Mouse (Mus musculus): ENCODE results near the gene Chrm4. TPM values are rescaled to one million over a fixed set of nuclear protein-coding genes. Genes with fewer than 3 reads are reported as not detected.

Chrm4 gene
- polyA plus RNA-seq (2014; fragmentation: Nextera tagmentation; extraction: Ambion mirVana) = 0.52 and 0.67 TPM in 2 replicates

GRCm38 (mm10) chr2:91926949-91927348, at the start of gene Chrm4:
TSS of gene Chrm4 (plus strand) at chr2:91927249.
- Histone ChIP-seq H3K4me2 (replicated peaks) (no peak within 1 kb of the TSS), H3K9ac (no peak within 1 kb of the TSS), H3K27me3 (ENCODE audit: control insufficient read depth, insufficient read depth, low read length) (peaks cover 32% of the 10 kb centered on the region), H3K27ac (no peak within 1 kb of the TSS), H3K4me3 (replicated peaks; ENCODE audit: low read length) (no peak within 1 kb of the TSS), H3K9me3 (ENCODE audit: control insufficient read depth, low read length) (no peaks in the 10 kb centered on the region), H3K4me1 (replicated peaks; ENCODE audit: control insufficient read depth, insufficient read depth, low read length) (peaks cover 14% of the 10 kb centered on the region), H3K36me3 (replicated peaks; ENCODE audit: control insufficient read depth, insufficient read depth) (no peaks in the 10 kb centered on the region)
- ATAC-seq (ENCODE audit: low FRiP score) (no peak), DNase-seq (ENCODE audit: low spot score) (no peak)
- 92% methylated on average over 3 of the region's 3 CpGs for WGBS

DNA sequence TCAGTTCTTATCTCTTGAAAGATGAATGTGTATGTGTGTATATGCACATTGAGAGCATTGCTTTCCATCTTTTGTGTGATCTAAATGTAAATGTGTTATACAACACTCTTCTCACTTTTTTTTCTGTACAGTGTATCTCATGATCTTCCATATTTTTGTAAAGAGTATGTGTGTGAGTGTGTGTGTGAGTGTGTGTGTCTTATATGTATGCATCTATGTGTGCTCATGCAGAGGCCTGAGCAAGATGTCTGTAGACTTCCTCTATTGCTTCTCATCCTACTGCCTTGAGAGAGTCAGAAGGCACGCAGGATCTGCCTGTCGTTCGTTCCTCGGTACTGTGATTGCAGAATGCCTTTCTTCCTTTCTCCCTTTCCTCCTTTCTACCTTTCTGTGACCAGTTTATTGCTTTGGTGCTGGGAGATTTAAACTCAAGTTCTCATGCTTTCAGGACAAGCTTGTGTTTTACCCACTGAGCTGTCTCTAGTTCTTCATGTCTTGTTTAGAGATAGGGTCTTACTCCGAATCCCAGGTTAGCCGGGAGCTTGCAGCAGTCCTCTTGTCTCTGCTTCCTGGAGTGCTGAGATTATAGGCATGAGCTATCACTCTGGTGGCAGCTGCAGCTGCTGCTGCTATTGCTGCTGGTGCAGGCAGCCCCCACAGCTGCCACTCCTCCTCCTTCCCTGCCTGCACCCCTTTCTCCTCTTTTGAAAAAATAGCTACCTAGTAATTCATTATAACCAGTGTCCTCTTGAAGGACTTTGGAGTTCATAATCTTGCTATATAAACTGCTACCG, 48.5 kb upstream of the Chrm4 start:
- H3K4me1 ChIP-seq (replicated peaks; ENCODE audit: control insufficient read depth, insufficient read depth, low read length) = no peaks in the 10 kb centered on the region; the same call in 1 of the 2 replicates
- peak overlapping the region; percentile 29; the same call in 1 of the 2 replicates for H3K27ac ChIP-seq
- H3K9me3 ChIP-seq (ENCODE audit: control insufficient read depth, low read length) = no peaks in the 10 kb centered on the region
- H3K9ac ChIP-seq = no peak overlapping the region
- H3K4me3 ChIP-seq (replicated peaks; ENCODE audit: low read length) = no peak overlapping the region
- no peaks in the 10 kb centered on the region for H3K27me3 ChIP-seq (ENCODE audit: control insufficient read depth, insufficient read depth, low read length)
- 71% methylated on average over 7 of the region's 7 CpGs for WGBS
- DNase-seq (ENCODE audit: low spot score) (no peak), ATAC-seq (ENCODE audit: low FRiP score) (no peak)
- peaks cover 16% of the 10 kb centered on the region for H3K36me3 ChIP-seq (replicated peaks; ENCODE audit: control insufficient read depth, insufficient read depth)
- no peak overlapping the region for H3K4me2 ChIP-seq (replicated peaks)

DNA sequence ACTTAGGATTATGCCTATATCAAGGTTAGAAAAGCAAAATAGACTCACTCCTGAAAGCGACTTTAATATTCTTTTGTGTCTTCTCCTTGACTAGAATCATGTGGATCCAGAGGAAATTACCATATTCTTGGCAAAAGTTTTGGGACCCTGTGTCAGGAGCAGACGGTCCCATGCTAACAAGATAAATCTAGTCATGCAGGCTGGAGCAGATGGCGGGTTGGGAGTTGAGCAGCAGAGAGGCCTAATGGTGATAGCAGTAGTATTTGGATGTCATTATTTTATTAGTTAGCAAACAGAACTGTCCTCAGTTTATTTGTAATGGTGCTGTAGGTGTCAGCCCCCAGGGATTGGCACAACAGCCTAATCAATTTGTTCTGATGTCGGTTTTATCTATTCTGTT, 43.1 kb upstream of the Chrm4 start:
- DNase-seq (ENCODE audit: low spot score) (no peak), ATAC-seq (ENCODE audit: low FRiP score) (no peak)
- no peak overlapping the region for H3K4me3 ChIP-seq (replicated peaks; ENCODE audit: low read length)
- H3K4me1 ChIP-seq (replicated peaks; ENCODE audit: control insufficient read depth, insufficient read depth, low read length) = no peaks in the 10 kb centered on the region
- WGBS = 74% methylated on average over 4 of the region's 4 CpGs
- no peaks in the 10 kb centered on the region for H3K27me3 ChIP-seq (ENCODE audit: control insufficient read depth, insufficient read depth, low read length)
- H3K27ac ChIP-seq = no peak overlapping the region
- H3K36me3 ChIP-seq (replicated peaks; ENCODE audit: control insufficient read depth, insufficient read depth) = peaks cover 22% of the 10 kb centered on the region
- H3K9me3 ChIP-seq (ENCODE audit: control insufficient read depth, low read length) = no peaks in the 10 kb centered on the region
- no peak overlapping the region for H3K4me2 ChIP-seq (replicated peaks)
- H3K9ac ChIP-seq = no peak overlapping the region

DNA sequence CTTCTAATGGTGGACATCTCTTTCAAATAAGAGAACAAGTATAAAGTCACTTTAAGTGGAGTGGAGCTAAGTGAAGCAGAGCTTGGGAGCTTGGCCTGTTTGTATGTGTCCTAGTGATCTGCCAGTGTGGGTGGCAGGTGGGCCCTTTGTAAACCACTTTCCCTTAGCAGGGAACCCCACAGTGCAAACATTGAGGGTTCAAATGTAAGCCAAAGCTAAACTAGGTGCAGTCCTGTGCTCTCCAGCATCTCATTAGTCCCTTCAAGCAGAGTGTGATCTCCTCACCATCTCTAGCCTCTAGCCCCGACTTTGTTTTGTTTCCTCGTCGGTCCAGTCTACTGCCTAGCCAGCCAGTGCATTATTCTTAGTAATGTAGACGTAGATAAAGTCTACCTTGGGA, 42.4 kb upstream of the Chrm4 start:
- H3K27ac ChIP-seq = no peak overlapping the region
- no peaks in the 10 kb centered on the region for H3K9me3 ChIP-seq (ENCODE audit: control insufficient read depth, low read length)
- H3K9ac ChIP-seq = no peak overlapping the region
- H3K36me3 ChIP-seq (replicated peaks; ENCODE audit: control insufficient read depth, insufficient read depth) = peaks cover 22% of the 10 kb centered on the region
- H3K27me3 ChIP-seq (ENCODE audit: control insufficient read depth, insufficient read depth, low read length) = no peaks in the 10 kb centered on the region
- no peaks in the 10 kb centered on the region for H3K4me1 ChIP-seq (replicated peaks; ENCODE audit: control insufficient read depth, insufficient read depth, low read length)
- DNase-seq (ENCODE audit: low spot score) = no peak
- H3K4me3 ChIP-seq (replicated peaks; ENCODE audit: low read length) = no peak overlapping the region
- no peak overlapping the region for H3K4me2 ChIP-seq (replicated peaks)
- no peak for ATAC-seq (ENCODE audit: low FRiP score)
- WGBS = 78% methylated on average over 4 of the region's 4 CpGs

DNA sequence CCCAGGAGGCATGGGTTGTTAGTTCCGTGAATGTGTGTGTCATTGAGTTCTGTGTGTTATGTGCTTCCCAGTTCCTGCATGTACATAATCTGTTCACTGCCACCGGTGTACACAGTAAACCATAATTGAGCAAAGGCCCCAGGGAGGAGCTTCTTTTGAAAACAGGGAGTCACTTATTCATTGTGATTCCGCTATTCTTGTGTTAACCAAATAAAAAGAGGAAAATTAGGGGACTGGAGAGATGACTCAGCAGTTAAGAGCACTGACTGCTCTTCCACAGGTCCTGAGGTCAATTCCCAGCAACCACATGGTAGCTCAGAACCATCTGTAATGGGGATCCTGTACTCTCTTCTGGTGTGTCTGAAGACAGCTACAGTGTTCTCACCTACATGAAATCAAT, 32.3 kb upstream of the Chrm4 start:
- Histone ChIP-seq H3K4me1 (replicated peaks; ENCODE audit: control insufficient read depth, insufficient read depth, low read length) (no peaks in the 10 kb centered on the region), H3K9ac (no peak overlapping the region), H3K4me2 (replicated peaks) (no peak overlapping the region), H3K9me3 (ENCODE audit: control insufficient read depth, low read length) (no peaks in the 10 kb centered on the region), H3K36me3 (replicated peaks; ENCODE audit: control insufficient read depth, insufficient read depth) (peaks cover 11% of the 10 kb centered on the region; the same call in 1 of the 2 replicates), H3K27me3 (ENCODE audit: control insufficient read depth, insufficient read depth, low read length) (no peaks in the 10 kb centered on the region), H3K4me3 (replicated peaks; ENCODE audit: low read length) (no peak overlapping the region), H3K27ac (no peak overlapping the region)
- DNase-seq (ENCODE audit: low spot score) = no peak
- no peak for ATAC-seq (ENCODE audit: low FRiP score)
- 82% methylated on average over 3 of the region's 3 CpGs for WGBS

GRCm38 (mm10) chr2:91895401-91895800, 31.6 kb upstream of the Chrm4 start:
- Histone ChIP-seq H3K27ac (no peak overlapping the region), H3K4me2 (replicated peaks) (no peak overlapping the region), H3K27me3 (ENCODE audit: control insufficient read depth, insufficient read depth, low read length) (no peaks in the 10 kb centered on the region), H3K9me3 (ENCODE audit: control insufficient read depth, low read length) (no peaks in the 10 kb centered on the region), H3K9ac (no peak overlapping the region), H3K4me3 (replicated peaks; ENCODE audit: low read length) (no peak overlapping the region), H3K4me1 (replicated peaks; ENCODE audit: control insufficient read depth, insufficient read depth, low read length) (no peaks in the 10 kb centered on the region), H3K36me3 (replicated peaks; ENCODE audit: control insufficient read depth, insufficient read depth) (peaks cover 15% of the 10 kb centered on the region; the same call in 1 of the 2 replicates)
- no peak for ATAC-seq (ENCODE audit: low FRiP score)
- DNase-seq (ENCODE audit: low spot score) = no peak
- WGBS = 95% methylated on average over 3 of the region's 3 CpGs

GRCm38 (mm10) chr2:91897968-91898367, 29.1 kb upstream of the Chrm4 start:
- DNase-seq (ENCODE audit: low spot score) (no peak), ATAC-seq (ENCODE audit: low FRiP score) (no peak)
- H3K27me3 ChIP-seq (ENCODE audit: control insufficient read depth, insufficient read depth, low read length) = no peaks in the 10 kb centered on the region
- peaks cover 20% of the 10 kb centered on the region for H3K36me3 ChIP-seq (replicated peaks; ENCODE audit: control insufficient read depth, insufficient read depth)
- no peak overlapping the region for H3K4me3 ChIP-seq (replicated peaks; ENCODE audit: low read length)
- no peak overlapping the region for H3K27ac ChIP-seq
- H3K4me2 ChIP-seq (replicated peaks) = no peak overlapping the region
- H3K9me3 ChIP-seq (ENCODE audit: control insufficient read depth, low read length) = no peaks in the 10 kb centered on the region
- H3K4me1 ChIP-seq (replicated peaks; ENCODE audit: control insufficient read depth, insufficient read depth, low read length) = no peaks in the 10 kb centered on the region
- no peak overlapping the region for H3K9ac ChIP-seq

DNA sequence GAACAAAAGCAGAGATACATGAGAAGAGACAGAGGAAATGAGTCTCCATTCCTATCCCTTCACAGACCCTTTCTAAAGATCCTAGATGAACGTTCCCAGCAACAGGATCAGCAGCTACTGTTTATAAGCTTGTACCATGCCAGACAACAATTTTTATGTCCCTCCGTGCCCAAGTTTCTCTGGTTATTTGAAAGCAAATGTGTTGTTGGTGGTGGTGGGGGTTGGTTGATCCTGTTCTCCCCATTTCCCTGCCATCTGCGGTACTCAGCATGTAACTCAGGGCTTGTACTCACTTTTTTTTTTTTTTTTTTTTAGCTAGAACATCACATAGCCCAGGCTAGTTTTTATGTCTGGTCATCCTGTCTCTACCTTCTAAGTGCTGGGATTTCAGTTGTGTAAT, 27.9 kb upstream of the Chrm4 start:
- ATAC-seq (ENCODE audit: low FRiP score) (no peak), DNase-seq (ENCODE audit: low spot score) (no peak)
- WGBS = 87% methylated on average over 3 of the region's 3 CpGs

DNA sequence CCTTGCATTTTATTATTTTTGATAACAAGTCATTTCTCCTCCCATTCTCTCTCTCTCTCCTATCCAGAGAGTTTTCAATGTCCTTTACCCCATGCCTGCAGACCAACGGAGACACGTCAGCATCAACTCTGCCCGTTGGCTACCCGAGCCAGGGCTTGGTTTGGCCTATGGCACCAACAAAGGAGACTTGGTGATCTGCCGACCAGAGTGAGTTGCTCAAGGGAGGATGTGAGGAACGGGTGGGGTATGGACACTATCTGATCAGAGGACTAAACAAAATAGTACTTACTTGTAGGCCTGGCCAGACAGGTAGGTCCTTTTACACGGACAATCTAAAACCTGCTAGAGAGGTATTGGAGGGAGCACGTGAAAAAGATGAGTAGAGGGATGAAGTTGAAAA, 26.6 kb upstream of the Chrm4 start:
- no peak for DNase-seq (ENCODE audit: low spot score)
- 94% methylated on average over 8 of the region's 8 CpGs for WGBS
- no peak overlapping the region for H3K4me2 ChIP-seq (replicated peaks)

More for the DNA sequence above, 27.9 kb upstream of the Chrm4 start:
- H3K36me3 ChIP-seq (replicated peaks; ENCODE audit: control insufficient read depth, insufficient read depth) = peaks cover 20% of the 10 kb centered on the region
- H3K4me1 ChIP-seq (replicated peaks; ENCODE audit: control insufficient read depth, insufficient read depth, low read length) = no peaks in the 10 kb centered on the region
- H3K9me3 ChIP-seq (ENCODE audit: control insufficient read depth, low read length) = no peaks in the 10 kb centered on the region
- H3K4me3 ChIP-seq (replicated peaks; ENCODE audit: low read length) = no peak overlapping the region
- H3K27ac ChIP-seq = no peak overlapping the region
- no peaks in the 10 kb centered on the region for H3K27me3 ChIP-seq (ENCODE audit: control insufficient read depth, insufficient read depth, low read length)
- no peak overlapping the region for H3K4me2 ChIP-seq (replicated peaks)
- H3K9ac ChIP-seq = no peak overlapping the region

More for the DNA sequence above, 26.6 kb upstream of the Chrm4 start:
- no peaks in the 10 kb centered on the region for H3K9me3 ChIP-seq (ENCODE audit: control insufficient read depth, low read length)
- ATAC-seq (ENCODE audit: low FRiP score) = no peak
- H3K27me3 ChIP-seq (ENCODE audit: control insufficient read depth, insufficient read depth, low read length) = no peaks in the 10 kb centered on the region
- no peak overlapping the region for H3K4me3 ChIP-seq (replicated peaks; ENCODE audit: low read length)
- no peak overlapping the region for H3K27ac ChIP-seq
- H3K36me3 ChIP-seq (replicated peaks; ENCODE audit: control insufficient read depth, insufficient read depth) = peaks cover 18% of the 10 kb centered on the region
- H3K9ac ChIP-seq = no peak overlapping the region
- H3K4me1 ChIP-seq (replicated peaks; ENCODE audit: control insufficient read depth, insufficient read depth, low read length) = no peaks in the 10 kb centered on the region

Measured in hindbrain, embryonic 14.5 days (tissue).